Mouse (Mus musculus): ENCODE results near the gene Tfap4.

The Tfap4 gene

DNA sequence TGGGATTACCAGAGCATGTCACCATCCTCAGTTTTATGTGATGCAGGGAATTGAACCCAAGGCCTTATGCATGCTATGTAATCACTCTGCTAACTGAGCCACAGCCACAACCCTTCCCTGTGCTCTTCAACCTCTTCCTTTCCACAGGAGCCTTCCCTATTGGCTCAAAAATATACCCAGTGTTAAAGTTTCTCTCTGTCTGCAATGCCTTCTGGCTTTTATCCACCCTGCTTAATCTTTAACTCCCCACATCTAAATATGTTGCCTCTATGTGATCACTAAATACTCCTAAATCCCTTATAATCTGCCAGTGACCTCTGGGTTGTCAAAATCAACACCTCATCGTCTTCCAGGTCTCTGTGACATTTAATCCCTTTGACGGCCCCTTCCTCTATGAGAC lies 41.7 kb downstream of the Tfap4 start:
- DNase-seq, result no peak

- no peak for DNase-seq
Measured at GRCm38 (mm10) chr16:4514383-4514782, 45.3 kb downstream of the Tfap4 start.

- peak; percentile 32 for DNase-seq
Measured at GRCm38 (mm10) chr16:4512661-4513438, 46.8 kb downstream of the Tfap4 start.

DNA sequence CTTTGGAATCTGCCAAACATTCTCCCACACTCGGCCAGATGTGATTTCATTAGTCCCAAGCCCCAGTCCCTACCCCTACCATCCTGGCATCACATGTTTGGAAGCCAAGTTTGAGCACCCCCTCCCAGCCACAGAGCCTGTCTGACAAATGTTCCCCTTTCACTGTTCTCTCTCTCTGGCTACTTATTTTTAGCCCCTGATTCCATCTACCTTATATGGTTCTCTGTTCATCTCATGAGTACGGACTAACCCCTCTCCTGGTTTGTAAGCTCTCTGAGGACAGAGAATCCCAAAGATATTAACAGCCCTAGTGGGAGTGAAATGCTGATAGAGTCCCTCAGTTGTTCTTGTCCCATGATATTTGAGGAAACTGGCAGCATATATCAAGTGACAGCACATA lies 48.3 kb downstream of the Tfap4 start:
- no peak for DNase-seq

- no peak for DNase-seq
Measured at GRCm38 (mm10) chr16:4506181-4506580, 53.5 kb downstream of the Tfap4 start.

DNA sequence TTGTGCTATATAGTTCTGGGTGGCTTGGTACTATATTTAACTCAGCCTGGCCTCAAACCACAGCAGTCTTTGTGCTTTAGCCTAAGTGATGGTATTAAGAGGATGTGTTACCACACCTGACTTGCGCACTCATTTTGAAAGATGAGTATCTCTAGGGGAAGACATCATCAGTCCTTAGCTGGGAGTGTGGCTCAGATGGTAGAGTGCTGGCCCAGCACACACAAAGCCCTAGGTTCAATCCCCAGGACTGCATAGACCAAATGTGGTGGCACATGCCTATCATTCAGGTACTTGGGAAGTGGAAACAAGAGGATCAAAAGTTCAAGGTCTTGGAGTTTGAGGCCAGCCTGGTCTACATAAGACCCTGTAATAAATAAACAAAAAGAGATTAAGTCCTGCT lies 56.2 kb downstream of the Tfap4 start:
- no peak for DNase-seq

DNA sequence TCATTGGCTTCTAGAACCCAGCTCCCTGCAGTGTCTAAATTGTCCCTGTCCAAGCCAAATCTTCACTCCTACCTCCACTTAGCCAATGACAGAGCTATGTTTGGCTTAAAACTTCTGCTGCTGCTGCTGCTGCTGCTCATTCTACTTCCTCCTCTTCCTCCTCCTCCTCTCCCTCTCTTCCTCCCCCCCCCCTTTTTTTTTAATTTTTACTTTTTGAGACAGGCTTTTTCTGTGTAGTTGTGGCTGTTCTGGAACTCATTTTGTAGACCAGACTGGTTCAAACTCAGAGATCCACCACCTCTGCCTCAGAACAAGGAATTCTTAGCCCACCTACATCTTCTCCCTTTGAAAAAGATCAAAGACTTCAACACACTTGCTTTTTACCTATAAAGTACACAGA lies 57.1 kb downstream of the Tfap4 start:
- DNase-seq, result no peak

GRCm38 (mm10) chr16:4501703-4502102 lies 58.0 kb downstream of the Tfap4 start:
- DNase-seq, result no peak

DNA sequence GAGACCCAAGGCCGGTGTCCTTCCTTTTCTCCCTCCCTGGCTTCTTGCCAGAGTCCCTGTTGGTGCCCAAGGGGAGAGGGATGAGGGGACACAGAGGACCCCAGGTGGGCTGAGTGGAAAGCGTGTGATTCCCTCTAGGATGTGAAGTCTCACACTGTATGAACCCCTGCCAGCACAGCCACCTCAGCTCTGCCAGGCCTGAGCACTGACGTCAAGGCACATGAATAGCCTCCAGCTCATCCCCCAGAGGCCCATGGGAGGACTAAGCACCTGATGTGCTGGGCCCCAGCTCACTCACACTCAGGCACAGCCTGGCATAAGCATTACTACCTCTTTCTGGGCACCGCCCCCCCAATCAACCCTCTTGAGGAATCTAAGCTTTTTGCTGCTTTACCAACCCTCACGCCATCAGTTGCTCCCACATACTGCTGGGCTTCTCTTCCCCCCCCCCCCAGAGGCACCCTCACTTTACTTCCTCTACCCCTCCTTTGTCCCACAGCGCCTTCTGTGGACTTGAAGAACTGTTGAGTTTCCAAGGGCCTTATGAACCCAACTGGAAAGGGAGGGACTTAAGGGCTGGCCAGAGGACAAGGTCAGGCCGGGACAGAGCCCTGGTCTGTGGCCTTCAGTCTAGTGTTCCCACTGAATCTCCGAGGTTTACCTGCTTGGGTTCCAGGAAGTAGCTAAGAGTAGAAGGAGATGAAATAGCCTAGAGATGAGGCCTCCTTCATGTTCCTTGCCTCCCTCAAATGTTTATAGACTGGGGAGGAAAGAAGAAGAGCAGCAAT lies 58.9 kb downstream of the Tfap4 start:
- no peak for DNase-seq

DNA sequence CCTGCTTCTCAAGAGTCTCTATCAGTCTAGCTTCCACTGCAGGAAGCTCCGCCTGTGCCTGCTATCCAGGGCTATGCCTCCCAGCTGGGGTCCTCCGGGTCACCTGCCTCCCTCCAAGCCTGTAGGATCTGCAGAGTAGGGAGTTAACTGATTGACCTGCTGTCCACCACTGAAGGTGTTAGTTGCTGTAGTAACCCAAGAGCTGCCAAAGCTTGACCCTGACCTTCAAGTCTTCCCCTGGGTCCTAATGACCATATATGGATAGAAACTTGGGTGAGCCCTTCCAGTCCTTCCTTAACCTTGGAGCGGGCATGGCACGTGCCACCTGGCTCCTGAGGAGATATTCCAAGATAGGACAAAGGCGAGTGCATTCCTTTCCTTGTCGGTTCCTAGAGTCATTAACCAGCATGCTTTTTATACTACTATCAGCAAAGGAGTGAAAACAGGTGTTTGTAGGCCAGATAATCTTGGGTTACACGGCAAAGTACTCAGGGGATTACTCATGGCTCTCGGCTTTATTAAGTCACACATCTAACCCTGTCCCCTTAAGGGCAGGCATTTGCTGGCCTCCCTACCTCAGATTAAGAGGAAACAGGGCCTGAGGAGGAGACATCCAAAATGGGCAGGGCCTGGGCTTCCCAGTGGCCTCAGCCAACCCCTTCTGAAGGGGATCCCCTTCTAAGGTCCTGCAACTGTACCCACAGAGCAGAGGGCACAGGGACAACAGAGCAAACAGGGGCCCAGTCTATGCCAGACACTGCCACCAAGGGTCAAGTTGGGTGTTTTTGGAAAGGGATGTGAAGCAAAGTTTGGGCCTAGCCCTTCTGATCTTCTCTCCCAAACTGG lies 61.7 kb downstream of the Tfap4 start:
- no peak for DNase-seq

DNA sequence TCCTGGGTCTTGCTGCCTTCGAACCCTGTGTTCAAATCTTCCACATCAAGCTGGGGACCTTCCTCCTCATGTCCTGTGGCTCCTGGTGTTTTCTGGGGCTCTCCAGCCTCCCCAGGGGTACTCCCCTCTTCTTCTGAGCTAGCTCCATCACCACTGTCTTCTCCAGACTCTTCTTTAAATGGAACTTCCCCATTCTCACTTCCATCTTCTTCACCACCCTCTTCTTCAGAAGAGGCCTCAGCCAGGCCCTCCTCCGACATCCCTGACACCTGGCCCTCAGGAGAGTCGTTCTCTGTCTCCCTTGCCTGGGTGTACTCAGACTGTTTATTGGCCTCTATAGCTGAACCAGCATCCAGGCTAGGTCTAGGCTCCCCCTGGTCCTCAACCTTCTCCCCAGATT lies 63.2 kb downstream of the Tfap4 start:
- DNase-seq, result no peak

DNA sequence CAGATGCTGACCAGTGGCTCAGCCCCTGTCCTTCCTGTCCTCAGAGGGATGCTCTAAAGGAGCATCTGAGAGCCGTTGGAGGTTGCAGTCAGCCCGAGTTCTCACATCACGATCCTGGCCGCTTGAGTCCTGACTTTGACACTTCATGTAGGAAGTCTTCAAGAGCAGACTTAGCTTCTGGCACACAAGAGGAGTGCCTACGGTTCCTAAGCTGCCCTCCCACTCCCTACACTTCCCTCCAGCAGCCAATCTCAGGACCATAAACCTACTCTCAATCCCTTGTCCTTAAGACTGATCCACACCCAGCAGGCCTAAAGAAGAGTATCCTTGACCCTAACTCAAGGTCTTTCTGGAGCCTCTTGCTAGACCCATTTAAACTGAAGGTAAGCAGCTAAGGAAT lies 63.8 kb downstream of the Tfap4 start:
- no peak for DNase-seq

All from right cerebral cortex, postnatal 14 days (tissue).